Mouse (Mus musculus): Measurements from ENCODE around the gene Lyz1. TPM values are rescaled to one million over a fixed set of nuclear protein-coding genes. Genes with fewer than 3 reads are reported as not detected.
"Not testable (repeated sequence)": the region's sequence is repeated elsewhere in the genome, so short reads cannot be mapped to it uniquely, and the experiment has no call there.

Gene Lyz1
- polyA plus RNA-seq, 1 experiment, result 0.10 TPM

- no peak for DNase-seq (ENCODE audit: low read depth)
- TF ChIP-seq POLR2A (IDR thresholded peaks at IDR 0.05; ENCODE audit: borderline replicate concordance, extremely low read depth, insufficient read depth, insufficient read length, poor library complexity, severe bottlenecking) (no peak), CTCF (IDR thresholded peaks at IDR 0.05; ENCODE audit: borderline replicate concordance, extremely low read depth, insufficient read depth, insufficient read length) (no peak)
Measured at GRCm38 (mm10) chr10:117286366-117286970, 6.2 kb downstream of the Lyz1 start.

GRCm38 (mm10) chr10:117285584-117285983, 7.1 kb downstream of the Lyz1 start:
- not testable (repeated sequence) for DNase-seq (ENCODE audit: low read depth)

GRCm38 (mm10) chr10:117284578-117285520, 7.8 kb downstream of the Lyz1 start:
- TF ChIP-seq CTCF (IDR thresholded peaks at IDR 0.05; ENCODE audit: borderline replicate concordance, extremely low read depth, insufficient read depth, insufficient read length), result no peak
- TF ChIP-seq POLR2A (IDR thresholded peaks at IDR 0.05; ENCODE audit: borderline replicate concordance, extremely low read depth, insufficient read depth, insufficient read length, poor library complexity, severe bottlenecking), result no peak
- DNase-seq (ENCODE audit: low read depth), result no peak

DNA sequence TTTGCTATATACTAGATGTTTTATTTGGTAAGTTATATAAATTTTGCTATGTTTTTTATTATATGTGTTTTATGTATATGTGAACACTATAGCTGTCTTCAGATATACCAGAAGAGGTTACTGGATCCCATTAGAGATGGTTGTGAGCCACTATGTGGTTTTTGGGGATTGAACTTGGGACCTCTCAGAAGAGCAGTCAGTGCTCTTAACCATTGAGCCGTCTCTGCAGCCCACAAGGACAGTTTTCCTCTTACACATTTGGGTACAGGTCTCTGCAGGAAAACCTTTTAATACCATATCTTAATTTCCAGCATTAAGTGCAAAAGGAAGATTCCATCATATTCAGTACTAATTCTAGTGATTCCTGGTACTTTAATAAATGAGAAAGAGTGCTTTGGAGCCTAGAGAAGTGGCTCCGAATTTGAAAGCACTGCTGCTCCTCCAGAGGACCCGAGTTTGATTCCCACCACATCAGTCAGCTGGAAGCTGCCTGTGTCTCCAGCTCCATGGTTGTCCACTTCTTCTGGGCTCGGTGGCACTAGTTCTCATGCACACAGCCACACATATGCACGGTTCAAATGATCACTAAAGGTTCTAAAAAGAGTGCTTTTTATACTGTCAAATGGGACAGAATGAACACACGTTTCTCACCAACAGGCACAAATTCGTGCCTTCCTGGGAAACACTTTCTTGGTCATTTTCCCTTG, 8.6 kb downstream of the Lyz1 start:
- no peak for DNase-seq (ENCODE audit: low read depth)
- TF ChIP-seq POLR2A (IDR thresholded peaks at IDR 0.05; ENCODE audit: borderline replicate concordance, extremely low read depth, insufficient read depth, insufficient read length, poor library complexity, severe bottlenecking) (no peak), CTCF (IDR thresholded peaks at IDR 0.05; ENCODE audit: borderline replicate concordance, extremely low read depth, insufficient read depth, insufficient read length) (no peak)

DNA sequence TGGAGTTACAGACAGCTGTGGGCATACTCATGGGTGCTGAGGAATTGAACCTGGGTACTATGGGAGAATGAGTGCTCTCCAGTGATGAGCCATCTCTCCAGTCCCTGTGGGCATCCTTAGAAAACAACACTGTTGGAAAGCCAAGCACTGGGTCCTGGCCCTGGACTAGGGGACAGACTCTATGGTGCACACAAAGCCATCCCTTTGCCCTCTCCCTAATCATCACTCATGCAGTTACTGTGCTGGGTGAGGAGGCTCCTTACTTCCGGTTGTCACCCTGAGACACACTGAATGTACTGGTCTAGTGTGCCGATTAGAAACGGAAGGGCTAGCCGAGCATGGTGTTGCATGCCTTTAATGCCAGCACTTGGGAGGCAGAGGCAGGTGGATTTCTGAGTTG, 9.5 kb downstream of the Lyz1 start:
- not testable (repeated sequence) for DNase-seq (ENCODE audit: low read depth)

GRCm38 (mm10) chr10:117282551-117282950, 10.1 kb downstream of the Lyz1 start:
- no peak for DNase-seq (ENCODE audit: low read depth)

GRCm38 (mm10) chr10:117282049-117282448, 10.6 kb downstream of the Lyz1 start, which contains the start of gene Lyz2:
TSS of gene Lyz2 (minus strand) at chr10:117282321.
- DNase-seq (ENCODE audit: low read depth), result no peak
- TF ChIP-seq CTCF (IDR thresholded peaks at IDR 0.05; ENCODE audit: borderline replicate concordance, extremely low read depth, insufficient read depth, insufficient read length) (no peak), POLR2A (IDR thresholded peaks at IDR 0.05; ENCODE audit: borderline replicate concordance, extremely low read depth, insufficient read depth, insufficient read length, poor library complexity, severe bottlenecking) (no peak)

More at GRCm38 (mm10) chr10:117282551-117282950, 10.1 kb downstream of the Lyz1 start:
- TF ChIP-seq CTCF (IDR thresholded peaks at IDR 0.05; ENCODE audit: borderline replicate concordance, extremely low read depth, insufficient read depth, insufficient read length), result no peak
- TF ChIP-seq POLR2A (IDR thresholded peaks at IDR 0.05; ENCODE audit: borderline replicate concordance, extremely low read depth, insufficient read depth, insufficient read length, poor library complexity, severe bottlenecking), result no peak

- DNase-seq (ENCODE audit: low read depth), result no peak
- TF ChIP-seq CTCF (IDR thresholded peaks at IDR 0.05; ENCODE audit: borderline replicate concordance, extremely low read depth, insufficient read depth, insufficient read length) (no peak), POLR2A (IDR thresholded peaks at IDR 0.05; ENCODE audit: borderline replicate concordance, extremely low read depth, insufficient read depth, insufficient read length, poor library complexity, severe bottlenecking) (no peak)
Measured at GRCm38 (mm10) chr10:117281381-117281920, 11.2 kb downstream of the Lyz1 start.

- no peak for DNase-seq (ENCODE audit: low read depth)
- TF ChIP-seq CTCF (IDR thresholded peaks at IDR 0.05; ENCODE audit: borderline replicate concordance, extremely low read depth, insufficient read depth, insufficient read length) (no peak), POLR2A (IDR thresholded peaks at IDR 0.05; ENCODE audit: borderline replicate concordance, extremely low read depth, insufficient read depth, insufficient read length, poor library complexity, severe bottlenecking) (no peak)
Measured at GRCm38 (mm10) chr10:117280000-117280399, 12.7 kb downstream of the Lyz1 start.

DNA sequence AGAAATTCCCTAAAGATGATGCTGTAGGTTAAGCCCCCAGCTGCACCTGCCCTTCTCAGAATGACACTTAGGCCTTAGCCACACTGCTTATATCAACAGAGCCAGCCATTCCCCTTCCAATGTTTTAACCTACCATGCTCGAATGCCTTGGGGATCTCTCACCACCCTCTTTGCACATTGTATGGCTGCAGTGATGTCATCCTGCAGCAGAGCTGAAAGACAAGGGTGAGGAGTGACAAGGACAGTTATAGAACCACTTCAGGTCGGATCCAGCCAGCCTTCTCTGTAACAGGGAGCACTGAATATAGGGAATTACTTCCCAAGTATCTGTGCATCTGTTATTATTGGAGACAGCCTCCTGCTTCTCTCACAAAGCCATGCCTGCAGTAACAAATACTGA, 14.2 kb downstream of the Lyz1 start:
- DNase-seq (ENCODE audit: low read depth), result not testable (repeated sequence)

DNA sequence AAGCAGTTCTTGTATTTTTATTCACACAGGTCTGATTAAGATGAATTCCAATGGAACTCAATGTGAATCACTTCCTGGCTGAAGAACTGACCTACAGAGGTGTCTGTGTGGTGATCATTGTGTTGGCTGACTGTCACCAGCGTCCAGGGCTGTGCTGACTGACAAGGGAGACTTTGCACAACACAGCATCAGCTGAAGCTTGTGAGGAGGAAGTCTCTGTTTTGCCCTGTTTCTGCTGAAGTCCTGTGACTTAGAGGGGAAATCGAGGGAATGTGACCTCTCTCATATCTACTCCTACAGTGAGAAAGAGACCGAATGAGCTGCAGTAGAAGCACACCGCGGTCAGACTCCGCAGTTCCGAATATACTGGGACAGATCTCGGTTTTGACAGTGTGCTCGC, 14.9 kb downstream of the Lyz1 start:
- not testable (repeated sequence) for DNase-seq (ENCODE audit: low read depth)

Data from brain, embryonic 14.5 days (tissue).